Mouse (Mus musculus) embryo, embryonic 11.5 days (tissue): ENCODE measurements at regions not wholly inside any gene's neighbourhood (a gene's known extent, or its start where the extent isn't known, plus 50 kb on each side); places are given as distances from the start of the nearest gene placed in this dataset.

Source experiments
- DNase-seq: peaks from one replicate; pipeline ENCODE4 v3.0.0-alpha.2; 2012; ENCODE audit warnings: low read depth, low spot score

DNA sequence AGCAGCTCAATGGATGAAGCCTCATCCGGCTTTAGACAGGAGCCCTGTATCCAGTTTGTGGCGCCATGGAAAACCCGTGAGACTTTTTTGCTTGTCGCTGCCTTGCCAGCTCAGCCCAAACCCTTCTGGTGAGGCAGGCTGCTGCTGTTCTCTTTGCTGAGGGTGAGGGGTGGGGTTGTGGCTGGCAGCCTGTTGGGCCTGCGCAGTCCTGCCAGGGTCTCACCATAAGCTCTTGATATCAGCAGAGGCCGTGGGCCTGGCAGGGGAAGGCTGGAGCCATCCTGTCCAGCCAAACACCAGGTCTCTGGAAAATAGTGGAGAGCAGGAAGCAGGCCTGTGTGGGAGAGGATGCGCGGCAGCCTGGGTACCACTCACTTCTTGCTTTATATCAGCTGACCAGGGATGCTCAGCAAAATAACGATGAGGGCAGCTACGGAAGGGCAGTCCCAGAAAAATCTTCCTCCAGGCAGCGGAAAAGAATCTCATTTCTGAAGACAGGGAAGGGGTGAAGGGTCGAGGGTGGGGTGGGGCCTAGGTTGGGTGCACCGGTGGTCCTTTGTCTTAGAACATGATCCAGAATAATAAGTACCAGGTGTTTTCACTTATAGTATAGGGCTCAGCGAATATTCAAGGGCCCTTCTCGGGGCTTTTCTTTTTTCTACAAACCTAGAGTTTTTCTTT is 73.4 kb upstream of the Medag start:
- DNase-seq, result no peak

DNA sequence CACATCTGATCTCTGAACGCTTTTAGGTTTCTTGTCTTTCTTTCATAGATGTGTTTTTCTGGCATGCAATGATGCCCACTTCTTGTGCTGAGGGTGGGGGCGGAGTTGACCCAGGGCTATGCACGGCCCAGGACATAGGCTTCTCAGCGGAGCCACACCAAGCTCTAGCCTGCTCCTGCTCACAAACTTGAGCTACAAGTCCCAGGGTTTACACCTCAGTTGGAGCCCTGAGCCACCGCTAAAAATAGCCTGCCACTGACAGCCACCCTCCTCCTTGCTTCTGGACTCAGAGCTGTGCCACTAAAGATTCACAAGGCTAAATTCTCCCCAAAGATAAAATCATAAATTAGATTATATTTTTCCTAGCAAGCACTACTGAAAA is 72.9 kb upstream of the Medag start:
- DNase-seq, result no peak

DNA sequence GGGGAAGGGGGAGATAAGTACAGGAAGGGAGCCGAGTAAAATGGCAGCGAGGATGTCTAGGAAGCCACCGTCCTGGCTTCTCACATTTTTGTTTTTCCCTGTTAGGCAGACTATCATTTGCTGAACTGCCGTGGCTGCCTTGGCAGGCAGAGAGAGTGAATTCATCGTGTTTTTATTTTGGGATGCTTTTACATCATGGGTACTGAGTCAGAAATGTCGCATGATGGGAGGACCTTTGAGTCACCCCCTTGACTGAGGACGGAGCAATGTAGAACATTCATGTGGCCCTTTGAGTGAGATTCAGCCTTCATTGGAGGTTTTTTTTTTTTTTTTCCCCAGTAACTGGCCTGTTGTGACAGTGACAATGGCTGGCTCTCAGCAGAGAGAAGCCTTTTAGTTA is 71.2 kb upstream of the Medag start:
- DNase-seq, result no peak

DNA sequence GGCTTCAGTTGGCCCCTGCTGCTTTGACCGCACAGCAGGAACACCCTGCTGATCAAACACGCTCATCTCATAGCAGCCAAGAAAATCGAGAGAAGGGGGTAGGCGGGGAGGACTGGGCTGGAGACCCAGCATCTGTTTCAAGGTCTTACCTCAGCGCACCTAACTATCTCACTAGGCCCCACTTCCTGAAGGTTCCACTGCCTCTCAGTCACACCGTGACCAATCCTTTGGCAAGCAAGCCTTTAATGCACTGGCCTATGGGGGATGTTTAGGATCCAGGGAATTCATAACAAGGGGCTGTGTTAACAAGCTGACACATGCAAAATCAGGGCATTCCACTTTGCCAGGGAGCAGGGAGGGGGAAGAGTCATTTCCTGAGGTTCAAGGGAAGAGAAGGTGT is 70.1 kb upstream of the Medag start:
- DNase-seq, result no peak

DNA sequence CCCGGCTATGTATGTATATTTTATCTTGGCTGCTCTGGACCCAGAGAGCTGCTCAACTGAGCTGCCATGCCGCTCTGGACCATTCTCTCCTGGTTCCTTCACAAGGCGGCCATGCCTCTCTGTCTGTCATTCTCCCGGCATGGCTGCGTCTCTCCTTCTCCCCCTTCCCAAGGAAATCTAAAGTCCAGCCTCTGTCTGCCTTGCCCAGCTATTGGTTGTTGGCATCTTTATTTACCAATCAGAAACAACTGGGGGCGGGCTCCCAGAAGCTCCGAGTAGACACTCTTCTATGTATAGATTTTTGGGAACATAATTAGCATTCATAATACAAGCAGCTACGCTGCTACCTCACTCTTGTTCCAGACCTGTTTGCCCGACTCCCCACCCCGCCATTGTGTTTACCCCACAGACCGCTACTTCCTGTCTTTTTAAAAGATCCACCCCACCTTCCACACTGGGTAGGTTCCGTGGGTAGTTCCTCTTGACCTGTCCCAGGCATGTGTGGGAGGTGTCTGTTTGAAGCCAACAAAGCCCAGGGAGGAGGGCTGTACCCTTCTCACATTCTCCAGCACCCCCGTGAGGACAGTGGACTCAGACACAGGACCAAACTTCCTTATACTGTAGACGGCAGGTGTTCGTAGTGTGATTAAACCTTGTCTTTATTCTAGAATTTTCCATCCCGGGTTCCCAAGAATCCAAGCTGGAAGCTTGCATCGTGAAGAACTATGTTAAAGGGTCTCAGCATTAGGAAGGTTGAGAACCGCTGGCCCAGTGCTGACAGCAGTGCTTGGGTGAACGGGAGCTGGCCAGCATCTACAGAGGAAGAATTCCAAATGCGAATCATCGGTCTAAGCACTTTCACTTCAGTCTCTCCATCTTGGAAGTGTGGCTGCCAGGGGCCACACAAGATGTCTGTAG is 67.7 kb upstream of the Medag start:
- no peak for DNase-seq

DNA sequence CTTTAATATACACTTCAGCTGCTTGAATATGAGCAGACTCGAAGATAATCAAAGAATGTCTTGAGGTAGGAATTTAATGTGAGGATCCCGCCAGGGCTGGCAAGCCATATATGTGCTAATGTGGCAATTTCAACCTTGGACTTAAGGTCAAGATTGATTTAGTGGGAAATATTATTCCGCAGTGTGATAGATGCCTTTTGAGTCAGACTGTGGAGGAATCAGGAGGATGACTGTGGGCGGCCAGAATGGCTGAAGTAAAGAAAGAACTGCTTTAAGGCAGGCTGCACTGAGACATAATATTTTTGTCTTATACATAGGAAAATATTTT is 67.1 kb upstream of the Medag start:
- DNase-seq, result no peak

DNA sequence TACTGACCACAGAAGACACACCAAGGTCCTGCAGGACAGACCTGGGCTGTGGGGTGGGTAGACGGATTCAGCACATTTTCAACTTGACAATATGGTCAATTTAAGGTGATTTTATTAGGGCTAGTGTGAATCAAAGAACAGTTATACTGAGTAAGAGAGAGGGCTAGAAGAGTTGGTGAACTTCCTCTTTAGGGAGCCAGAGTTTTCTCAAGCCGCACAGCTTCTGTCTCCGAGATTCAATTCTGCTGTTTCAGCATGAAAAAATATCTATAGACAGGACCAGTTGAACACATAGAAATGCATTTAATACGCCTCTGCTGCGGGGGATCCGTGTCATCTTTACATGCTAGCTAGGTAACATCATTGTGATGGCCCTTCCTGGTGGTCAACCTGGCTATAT is 66.4 kb upstream of the Medag start:
- no peak for DNase-seq

DNA sequence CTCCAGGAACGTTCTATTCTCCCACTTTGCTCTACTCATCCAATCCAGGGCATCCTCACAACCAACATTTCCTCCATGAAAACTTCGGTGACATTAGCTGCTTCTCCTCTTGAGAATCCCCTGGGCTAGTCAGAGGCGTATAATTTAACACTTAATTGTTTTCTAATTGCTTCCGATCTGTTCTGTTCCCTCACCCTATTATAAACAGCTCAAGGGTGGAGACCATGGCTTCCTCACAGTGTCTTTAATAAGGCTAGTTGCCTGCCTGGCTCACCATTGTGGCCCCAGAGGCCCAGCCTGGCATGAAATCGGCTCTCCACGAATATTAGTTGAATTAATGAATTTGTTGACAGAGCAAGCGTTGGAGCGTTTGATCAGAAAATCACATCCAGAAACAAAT is 61.9 kb upstream of the Medag start:
- no peak for DNase-seq

DNA sequence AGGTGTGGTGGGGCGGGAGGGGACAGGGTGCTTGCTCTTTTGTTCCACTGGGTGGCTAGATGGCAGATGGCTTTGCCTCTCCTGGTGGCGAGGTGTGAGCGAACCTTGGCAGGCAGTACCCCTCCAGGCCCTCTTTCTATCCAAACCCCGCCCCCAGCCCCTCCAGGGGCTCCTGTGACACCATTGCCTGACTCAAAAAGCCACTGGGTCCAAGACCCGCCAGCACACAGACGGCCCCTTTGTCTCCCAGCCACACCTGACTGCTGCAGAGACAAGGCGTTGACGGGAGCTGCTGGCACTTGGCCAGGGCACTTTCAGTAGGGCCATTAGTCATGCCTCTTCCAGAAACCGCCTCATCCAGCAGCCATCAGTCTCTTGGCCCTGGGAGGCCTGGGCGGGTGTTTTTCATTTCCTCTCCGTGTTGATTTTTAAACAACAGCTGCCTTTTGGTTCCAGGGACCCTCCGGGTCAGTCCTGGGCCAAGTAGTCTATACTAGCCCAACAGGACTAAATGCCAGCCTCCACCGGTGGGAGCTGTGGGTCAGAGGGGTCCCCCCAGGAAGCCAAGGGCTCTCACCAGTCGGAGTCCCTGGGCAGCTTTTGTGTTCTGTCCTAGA is 58.4 kb upstream of the Medag start:
- peak; percentile 73 for DNase-seq

DNA sequence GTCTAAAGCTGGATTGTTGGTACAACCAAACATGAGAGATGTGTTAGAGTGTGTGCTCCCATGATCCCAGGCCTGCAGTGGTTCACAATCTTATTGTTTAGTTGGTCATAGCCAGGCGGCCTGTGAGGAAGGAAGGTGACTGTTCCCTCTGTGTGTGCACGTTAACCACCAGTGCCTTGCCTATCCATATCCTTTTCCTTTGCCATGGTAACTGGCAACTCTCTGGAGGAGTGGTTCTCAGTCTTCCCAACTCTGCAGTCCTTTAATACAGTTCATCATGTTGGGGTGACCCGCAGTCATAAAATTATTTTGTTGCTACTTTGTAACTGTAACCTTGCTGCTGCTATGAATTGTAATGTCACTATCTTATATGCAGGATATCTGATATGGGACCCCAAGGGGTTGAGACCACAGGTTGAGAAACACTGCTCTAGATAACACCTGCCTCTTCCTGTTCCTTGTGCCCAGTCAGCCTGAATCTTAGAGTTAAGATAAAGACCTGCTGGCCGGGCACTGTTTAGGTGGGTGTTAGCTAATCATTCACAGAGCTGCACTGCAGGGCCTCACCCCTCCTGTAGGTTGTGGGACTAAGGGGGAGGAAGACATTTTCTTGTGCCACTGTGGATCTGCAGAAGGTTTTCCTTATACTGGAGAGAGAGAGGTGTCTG is 57.0 kb upstream of the Medag start:
- no peak for DNase-seq

DNA sequence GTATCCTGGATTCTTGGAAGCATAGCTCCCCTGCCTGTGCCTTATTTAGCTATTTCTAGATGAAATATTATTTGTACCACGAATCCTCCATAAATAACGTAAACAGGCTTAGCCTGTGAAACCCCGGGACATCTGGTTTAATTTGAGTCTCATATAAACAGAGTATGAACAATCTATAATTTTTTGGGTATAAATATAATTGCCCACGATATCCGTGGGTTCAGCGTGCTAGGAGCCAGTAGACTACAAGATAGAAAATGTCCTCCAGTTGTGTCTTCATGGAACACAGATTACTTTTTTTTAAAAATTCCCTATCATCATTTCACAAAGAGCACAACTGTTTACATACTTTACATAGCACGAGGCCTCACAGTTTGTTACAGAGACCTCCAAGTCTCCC is 56.4 kb upstream of the Medag start:
- DNase-seq, result no peak

DNA sequence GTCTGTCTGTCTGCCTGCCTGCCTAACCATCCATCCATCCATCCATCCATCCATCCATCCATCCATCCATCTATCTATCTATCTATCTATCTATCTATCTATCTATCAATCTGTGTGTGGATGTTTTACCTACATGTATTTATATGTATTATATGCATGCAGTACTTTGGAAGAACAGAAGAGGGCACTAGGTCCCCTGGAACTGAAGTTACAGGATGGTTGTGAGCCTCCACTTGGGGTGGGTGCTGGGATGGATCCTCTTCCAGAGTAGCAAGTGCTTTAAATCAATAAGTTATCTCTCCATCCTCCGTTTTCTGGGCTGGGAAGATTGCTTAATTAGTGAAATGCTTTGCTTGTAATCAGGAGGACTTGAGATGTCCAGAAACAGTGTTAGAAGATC is 54.6 kb upstream of the Medag start:
- DNase-seq, result no peak
